Mouse (Mus musculus): ENCODE results near the gene Plekhm1. TPM values are rescaled to one million over a fixed set of nuclear protein-coding genes. Genes with fewer than 3 reads are reported as not detected.

Gene Plekhm1
- polyA plus RNA-seq, 1 experiment from 2014 or later, result 87.8 TPM

DNA sequence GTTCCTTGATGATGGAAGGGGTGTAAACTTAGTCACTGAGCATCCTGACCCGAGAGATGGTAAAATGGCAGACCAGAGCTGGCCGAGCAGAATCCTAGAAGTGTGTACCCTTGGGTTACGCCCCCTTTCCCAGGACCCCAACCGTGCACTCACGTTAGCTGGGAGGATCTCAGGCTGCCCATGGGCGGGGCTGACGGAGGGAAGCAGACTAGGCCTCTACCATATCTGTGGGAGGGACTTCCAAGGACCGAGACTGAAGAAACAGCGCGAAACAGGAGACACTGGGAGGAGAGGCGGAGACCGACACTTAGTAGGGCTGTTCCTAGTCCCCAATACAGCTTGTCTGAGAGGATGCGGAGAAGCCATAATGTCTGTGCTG, 50.4 kb downstream of the Plekhm1 start:
- peak overlapping the region; percentile 68 for H3K27ac ChIP-seq
- H3K36me3 ChIP-seq (ENCODE audit: inconsistent target), result peaks cover 16% of the 10 kb centered on the region
- peaks cover 19% of the 10 kb centered on the region; the same call in 1 of the 2 replicates for H3K79me2 ChIP-seq (ENCODE audit: inconsistent target)
- 12% methylated on average over 13 of the region's 13 CpGs for WGBS (ENCODE audit: missing documents)
- H3K4me3 ChIP-seq (ENCODE audit: inconsistent target), result peak overlapping the region; percentile 56

DNA sequence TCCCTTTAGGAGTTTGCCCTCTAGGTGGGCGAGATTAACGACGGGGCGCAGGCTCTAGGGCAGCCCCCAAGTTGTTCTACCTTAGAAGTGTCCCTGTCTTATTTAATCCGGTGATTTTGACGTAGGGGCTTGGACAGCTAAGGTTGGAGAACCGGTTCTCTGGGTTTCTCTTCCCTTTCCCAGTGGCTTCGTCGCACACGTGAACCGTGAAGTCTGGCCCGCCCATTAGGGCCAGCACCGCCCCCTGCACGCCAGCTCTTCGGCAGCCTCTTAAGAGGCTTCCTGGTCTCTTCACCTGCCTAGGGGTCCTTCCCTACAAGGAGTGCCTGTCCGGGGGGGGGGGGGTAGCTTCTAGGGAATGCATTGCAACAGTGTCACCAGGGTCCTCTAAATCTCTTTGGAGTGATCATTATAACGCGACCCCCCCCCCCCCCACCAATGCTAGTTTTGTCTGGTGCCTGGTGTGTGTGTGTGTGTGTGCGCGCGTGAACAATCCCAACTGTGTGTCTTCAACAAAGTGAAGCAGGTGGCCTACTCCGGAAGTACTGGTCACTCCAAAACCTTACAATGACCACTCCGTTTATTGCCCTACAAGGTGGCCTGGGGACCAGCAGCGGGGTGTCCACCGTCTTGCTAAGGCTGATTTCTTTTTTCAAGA, 51.0 kb downstream of the Plekhm1 start:
- Histone ChIP-seq H3K79me2 (ENCODE audit: inconsistent target) (peaks cover 24% of the 10 kb centered on the region; the same call in 1 of the 2 replicates), H3K36me3 (ENCODE audit: inconsistent target) (peaks cover 11% of the 10 kb centered on the region), H3K27ac (peak overlapping the region; percentile 68), H3K4me3 (ENCODE audit: inconsistent target) (peak overlapping the region; percentile 56)
- WGBS (ENCODE audit: missing documents), result 12% methylated on average over 25 of the region's 25 CpGs

DNA sequence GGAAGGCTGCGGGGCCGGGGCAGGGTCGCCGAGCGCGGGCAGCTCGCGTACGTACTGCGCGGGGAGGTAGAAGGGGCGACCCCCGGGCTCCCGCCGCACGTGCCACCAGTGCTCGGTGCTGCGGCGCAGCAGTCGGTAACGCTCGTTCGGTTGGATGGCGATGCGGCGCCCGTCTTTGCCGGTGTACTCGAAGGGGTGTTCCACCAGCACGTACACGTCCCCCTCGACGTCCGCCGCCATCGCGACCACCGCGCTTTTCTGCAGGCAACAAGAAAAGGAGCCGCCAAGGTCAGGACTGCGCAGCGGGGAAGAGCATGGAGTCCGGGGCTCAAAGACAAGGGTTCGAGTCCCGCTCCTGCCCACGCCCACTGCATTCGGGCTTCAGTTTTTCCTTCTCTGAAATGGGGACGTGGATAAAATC, 51.8 kb downstream of the Plekhm1 start:
- peak overlapping the region; percentile 56 for H3K4me3 ChIP-seq (ENCODE audit: inconsistent target)
- H3K27ac ChIP-seq, result no peak overlapping the region
- H3K36me3 ChIP-seq (ENCODE audit: inconsistent target), result peaks cover 4% of the 10 kb centered on the region; the same call in 1 of the 2 replicates
- WGBS (ENCODE audit: missing documents), result 12% methylated on average over 34 of the region's 48 CpGs
- peaks cover 29% of the 10 kb centered on the region; the same call in 1 of the 2 replicates for H3K79me2 ChIP-seq (ENCODE audit: inconsistent target)

DNA sequence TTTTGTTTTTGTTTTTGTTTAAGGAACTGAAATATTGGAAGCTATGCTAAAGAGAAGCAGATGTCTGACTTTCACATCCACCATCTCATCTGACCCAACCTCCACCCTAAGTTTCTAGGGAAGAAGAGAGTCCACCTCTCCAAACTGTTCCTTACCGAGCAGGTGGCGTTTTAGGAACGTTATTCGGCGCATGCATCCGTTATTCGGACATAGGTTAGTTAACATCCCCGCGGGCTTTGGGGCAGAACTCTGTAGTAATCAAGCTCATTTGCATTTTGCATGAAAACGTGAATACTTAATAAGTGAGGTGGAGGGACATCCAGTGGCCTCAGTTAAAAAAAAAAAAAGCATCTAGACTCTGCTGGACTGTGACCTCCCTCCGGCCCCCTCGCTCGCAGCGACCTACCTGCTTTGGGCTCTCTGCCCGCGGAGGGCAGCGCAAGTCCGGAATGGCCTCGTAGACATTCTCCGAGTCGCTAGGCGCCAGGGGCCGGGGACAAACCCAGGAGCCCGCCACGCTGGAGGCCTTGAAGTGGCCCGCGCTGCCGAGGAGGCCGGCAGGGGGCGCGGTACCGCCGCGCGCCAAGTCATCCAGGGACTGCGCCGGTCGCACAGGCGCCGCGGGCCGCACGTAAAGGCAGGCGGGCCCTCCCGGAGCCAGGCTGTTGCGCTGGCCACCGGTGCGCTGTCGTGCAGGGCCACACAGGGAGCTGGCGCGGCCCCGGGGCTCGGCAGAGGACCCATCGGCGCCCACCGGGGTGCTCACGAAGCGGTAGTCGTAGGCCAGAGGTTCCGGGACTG, 52.4 kb downstream of the Plekhm1 start:
- 8% methylated on average over 47 of the region's 60 CpGs for WGBS (ENCODE audit: missing documents)
- peak overlapping the region; percentile 25 for H3K27ac ChIP-seq
- H3K4me3 ChIP-seq (ENCODE audit: inconsistent target), result peak overlapping the region; percentile 8; the same call in 1 of the 2 replicates
- peaks cover 29% of the 10 kb centered on the region; the same call in 1 of the 2 replicates for H3K79me2 ChIP-seq (ENCODE audit: inconsistent target)
- no peaks in the 10 kb centered on the region for H3K36me3 ChIP-seq (ENCODE audit: inconsistent target)

DNA sequence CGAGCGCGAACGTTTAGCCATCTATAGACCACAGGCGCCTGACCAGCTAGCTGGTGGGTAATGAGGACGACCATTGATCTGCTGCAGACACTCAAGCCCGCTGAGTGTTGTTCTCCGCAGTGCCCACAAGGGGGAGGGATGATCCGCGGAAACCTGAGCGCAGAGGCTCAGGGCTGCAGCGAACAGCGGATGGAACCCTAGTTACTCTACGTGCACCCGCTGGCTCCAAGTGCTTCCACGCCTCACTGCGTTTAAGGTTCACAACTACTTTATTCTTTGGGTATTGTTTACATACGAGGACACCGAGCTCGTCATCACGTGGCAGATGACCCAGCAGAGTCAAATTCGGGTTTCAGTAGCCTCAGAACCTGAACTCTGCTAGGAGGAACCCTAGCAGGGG, 53.4 kb downstream of the Plekhm1 start:
- H3K36me3 ChIP-seq (ENCODE audit: inconsistent target), result no peaks in the 10 kb centered on the region
- peaks cover 29% of the 10 kb centered on the region; the same call in 1 of the 2 replicates for H3K79me2 ChIP-seq (ENCODE audit: inconsistent target)
- H3K27ac ChIP-seq, result peak overlapping the region; percentile 25
- H3K4me3 ChIP-seq (ENCODE audit: inconsistent target), result no peak overlapping the region
- 22% methylated on average over 22 of the region's 22 CpGs for WGBS (ENCODE audit: missing documents)

DNA sequence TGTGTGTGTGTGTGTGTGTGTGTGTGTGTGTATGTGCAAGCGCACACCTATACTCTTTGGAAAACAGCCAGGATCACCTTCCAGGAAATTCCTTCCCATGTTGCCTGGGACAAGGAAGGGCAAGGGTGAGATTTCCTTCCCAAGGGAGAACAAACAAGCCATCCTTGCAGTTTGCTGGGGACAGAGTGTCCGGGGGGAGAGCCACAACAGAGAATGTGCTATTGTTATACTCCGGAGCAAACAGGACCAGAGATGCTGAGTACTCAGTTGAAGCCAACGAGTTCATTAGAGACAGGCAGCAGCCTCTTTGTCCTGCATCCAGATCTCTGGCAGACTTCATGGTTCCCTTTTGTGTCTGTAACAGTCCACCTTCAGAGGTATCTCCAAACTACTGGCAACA, 54.2 kb downstream of the Plekhm1 start:
- H3K27ac ChIP-seq, result no peak overlapping the region
- no peaks in the 10 kb centered on the region for H3K36me3 ChIP-seq (ENCODE audit: inconsistent target)
- H3K79me2 ChIP-seq (ENCODE audit: inconsistent target), result peaks cover 29% of the 10 kb centered on the region; the same call in 1 of the 2 replicates
- WGBS (ENCODE audit: missing documents), result 96% methylated on average over 4 of the region's 4 CpGs
- H3K4me3 ChIP-seq (ENCODE audit: inconsistent target), result no peak overlapping the region

DNA sequence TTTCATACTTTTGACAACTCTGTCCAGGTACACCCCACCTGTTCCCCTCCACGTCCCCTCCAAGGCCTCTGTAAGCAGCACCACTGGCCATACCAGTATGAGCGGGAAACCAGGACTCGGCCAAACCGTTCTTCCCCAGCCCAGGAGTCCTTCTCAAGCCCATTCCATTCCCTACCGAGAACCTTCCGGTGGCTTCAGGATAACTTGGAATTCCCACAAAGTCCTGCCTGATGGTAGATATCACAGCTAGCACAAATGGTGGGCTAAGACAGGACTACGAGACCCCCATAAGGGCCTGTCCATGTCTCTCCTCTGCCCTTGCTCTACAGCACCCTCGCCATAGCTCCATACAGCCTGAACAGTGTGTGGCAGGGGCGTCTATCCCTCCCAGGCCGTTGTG, 54.8 kb downstream of the Plekhm1 start:
- Histone ChIP-seq H3K4me3 (ENCODE audit: inconsistent target) (no peak overlapping the region), H3K79me2 (ENCODE audit: inconsistent target) (peaks cover 35% of the 10 kb centered on the region; the same call in 1 of the 2 replicates), H3K36me3 (ENCODE audit: inconsistent target) (no peaks in the 10 kb centered on the region), H3K27ac (no peak overlapping the region)
- 97% methylated on average over 10 of the region's 10 CpGs for WGBS (ENCODE audit: missing documents)

DNA sequence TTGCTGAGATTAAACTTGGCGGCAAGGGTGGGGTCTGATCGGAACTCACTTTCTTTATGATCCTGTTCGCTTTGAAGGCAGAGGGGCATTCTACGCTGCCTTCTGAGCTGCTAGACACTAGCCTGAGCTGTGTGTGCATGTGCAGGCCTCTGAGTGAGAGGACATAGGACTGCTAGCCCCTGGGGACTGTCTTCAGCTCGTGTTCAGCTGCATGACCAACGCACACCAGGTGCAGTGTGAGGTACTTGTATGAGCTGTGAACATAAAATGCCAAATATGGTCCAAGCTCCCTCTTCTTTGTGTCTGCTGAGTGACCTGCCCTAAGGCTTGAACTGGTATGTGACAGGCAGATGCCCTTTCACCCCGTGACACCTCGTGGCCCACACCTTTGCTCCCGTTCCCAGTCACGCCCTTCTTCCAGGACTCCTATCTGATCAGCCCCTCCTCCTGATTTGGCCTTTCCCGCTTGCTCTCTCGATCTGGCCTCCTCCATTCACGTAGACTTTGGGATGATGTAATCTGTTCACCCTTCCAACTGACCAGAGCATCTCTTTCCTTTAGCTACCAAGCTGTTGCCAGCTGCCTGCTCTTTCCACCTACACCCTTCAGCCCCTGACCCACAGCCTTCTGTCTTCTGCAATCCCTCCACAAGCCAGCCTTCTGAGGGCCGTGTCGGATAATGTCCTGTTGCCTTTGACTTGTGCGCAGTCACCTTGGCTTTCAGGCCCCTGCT, 55.4 kb downstream of the Plekhm1 start:
- 97% methylated on average over 15 of the region's 16 CpGs for WGBS (ENCODE audit: missing documents)
- Histone ChIP-seq H3K27ac (no peak overlapping the region), H3K79me2 (ENCODE audit: inconsistent target) (peaks cover 41% of the 10 kb centered on the region; the same call in 1 of the 2 replicates), H3K4me3 (ENCODE audit: inconsistent target) (no peak overlapping the region), H3K36me3 (ENCODE audit: inconsistent target) (no peaks in the 10 kb centered on the region)

DNA sequence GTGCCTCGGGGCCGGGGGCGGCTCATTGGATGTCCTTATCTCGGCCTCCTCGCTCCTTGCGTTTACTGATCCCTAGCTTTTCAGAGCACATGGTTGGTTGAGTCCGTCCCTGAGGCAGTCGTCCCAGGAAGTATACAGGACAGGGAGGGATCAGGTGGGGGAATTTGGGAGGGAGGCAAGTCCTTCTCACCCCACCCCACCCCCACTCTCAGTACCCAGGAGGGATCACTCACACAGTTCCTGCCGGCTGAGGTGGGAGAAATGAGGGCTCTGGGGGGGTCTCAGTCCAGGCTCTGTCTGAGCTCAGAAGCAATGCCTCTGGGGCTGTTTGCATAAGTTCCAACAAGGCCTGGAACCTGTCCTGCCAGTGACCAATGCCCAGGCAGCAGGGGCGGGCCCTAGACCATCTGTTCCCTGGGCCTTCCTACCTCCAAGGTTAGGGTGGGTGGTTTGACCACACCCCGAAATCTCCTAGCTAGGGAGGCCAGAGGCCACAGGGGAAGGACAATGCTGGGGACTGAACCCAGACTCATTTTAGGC, 56.4 kb downstream of the Plekhm1 start:
- H3K27ac ChIP-seq, result no peak overlapping the region
- no peaks in the 10 kb centered on the region for H3K36me3 ChIP-seq (ENCODE audit: inconsistent target)
- no peak overlapping the region for H3K4me3 ChIP-seq (ENCODE audit: inconsistent target)
- 97% methylated on average over 11 of the region's 11 CpGs for WGBS (ENCODE audit: missing documents)
- peaks cover 49% of the 10 kb centered on the region; the same call in 1 of the 2 replicates for H3K79me2 ChIP-seq (ENCODE audit: inconsistent target)

DNA sequence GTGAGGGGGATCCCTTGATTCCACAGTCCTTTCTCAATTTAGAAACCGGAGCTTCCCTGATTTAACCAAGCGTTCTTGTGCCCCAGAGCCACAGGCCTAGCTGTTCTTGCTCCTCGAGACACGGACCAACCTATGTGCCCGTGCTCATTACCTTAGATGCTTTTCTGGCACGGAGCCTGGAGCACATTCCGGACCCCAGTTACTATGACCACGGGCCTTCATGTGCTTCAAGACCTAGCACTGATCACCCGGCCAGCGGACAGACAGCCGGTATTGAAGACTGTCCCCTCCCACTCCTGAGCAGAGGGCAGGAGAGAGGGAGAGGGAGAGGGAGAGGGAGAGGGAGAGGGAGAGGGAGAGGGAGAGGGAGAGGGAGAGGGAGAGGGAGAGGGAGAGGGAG, 57.2 kb downstream of the Plekhm1 start:
- Histone ChIP-seq H3K79me2 (ENCODE audit: inconsistent target) (peaks cover 58% of the 10 kb centered on the region; the same call in 1 of the 2 replicates), H3K36me3 (ENCODE audit: inconsistent target) (no peaks in the 10 kb centered on the region), H3K27ac (no peak overlapping the region), H3K4me3 (ENCODE audit: inconsistent target) (no peak overlapping the region)
- 95% methylated on average over 11 of the region's 11 CpGs for WGBS (ENCODE audit: missing documents)

DNA sequence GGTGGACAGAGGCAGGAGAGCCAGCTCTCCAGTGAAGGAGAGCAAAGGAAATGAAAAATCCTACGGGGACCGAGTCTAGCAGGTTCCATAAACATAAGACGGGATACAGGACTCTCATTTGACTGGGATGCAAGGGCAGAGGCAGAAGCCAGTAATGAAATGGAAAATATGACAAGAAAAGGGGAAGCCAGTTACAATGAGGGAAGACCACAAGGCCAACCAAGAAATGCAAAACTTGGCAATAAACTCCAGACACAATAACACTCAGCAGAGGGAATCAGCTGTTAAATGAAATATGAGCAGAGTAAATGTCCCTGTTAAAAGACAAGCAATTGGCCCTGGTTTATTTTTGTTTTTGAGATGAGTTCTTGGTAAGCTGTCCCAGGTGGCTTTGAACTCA, 58.5 kb downstream of the Plekhm1 start:
- H3K4me3 ChIP-seq (ENCODE audit: inconsistent target), result no peak overlapping the region
- H3K36me3 ChIP-seq (ENCODE audit: inconsistent target), result no peaks in the 10 kb centered on the region
- no peak overlapping the region for H3K27ac ChIP-seq
- H3K79me2 ChIP-seq (ENCODE audit: inconsistent target), result peaks cover 62% of the 10 kb centered on the region; the same call in 1 of the 2 replicates
- 52% methylated on average over 3 of the region's 3 CpGs for WGBS (ENCODE audit: missing documents)

DNA sequence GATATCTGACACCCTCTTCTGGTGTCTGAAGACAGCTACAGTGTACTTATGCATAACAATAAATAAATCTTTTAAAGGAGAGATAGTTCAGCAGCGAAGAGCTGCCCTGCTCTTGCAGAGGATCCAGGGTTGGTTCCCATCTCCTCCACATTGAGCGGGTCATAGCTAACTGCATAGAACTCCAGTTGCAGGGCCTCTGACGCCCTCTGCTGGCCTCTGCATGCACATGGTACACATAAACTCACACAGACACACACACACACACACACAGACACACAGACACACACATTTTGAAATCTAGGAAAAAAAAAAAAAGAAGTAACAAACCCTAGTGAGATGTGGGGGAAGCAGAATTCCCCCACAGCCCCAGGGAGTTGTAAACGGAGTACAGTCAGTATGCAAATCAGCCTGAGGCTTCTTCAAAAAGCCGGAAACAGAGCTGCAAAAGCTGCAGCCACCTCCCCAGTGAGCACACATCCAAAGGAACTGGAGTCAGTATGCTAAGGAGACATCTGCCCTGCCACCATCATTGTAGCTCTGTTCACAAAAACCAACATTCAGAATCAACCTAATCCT, 60.2 kb downstream of the Plekhm1 start:
- H3K4me3 ChIP-seq (ENCODE audit: inconsistent target), result no peak overlapping the region
- peaks cover 60% of the 10 kb centered on the region; the same call in 1 of the 2 replicates for H3K79me2 ChIP-seq (ENCODE audit: inconsistent target)
- 94% methylated on average over 5 of the region's 5 CpGs for WGBS (ENCODE audit: missing documents)
- H3K27ac ChIP-seq, result no peak overlapping the region
- H3K36me3 ChIP-seq (ENCODE audit: inconsistent target), result no peaks in the 10 kb centered on the region

DNA sequence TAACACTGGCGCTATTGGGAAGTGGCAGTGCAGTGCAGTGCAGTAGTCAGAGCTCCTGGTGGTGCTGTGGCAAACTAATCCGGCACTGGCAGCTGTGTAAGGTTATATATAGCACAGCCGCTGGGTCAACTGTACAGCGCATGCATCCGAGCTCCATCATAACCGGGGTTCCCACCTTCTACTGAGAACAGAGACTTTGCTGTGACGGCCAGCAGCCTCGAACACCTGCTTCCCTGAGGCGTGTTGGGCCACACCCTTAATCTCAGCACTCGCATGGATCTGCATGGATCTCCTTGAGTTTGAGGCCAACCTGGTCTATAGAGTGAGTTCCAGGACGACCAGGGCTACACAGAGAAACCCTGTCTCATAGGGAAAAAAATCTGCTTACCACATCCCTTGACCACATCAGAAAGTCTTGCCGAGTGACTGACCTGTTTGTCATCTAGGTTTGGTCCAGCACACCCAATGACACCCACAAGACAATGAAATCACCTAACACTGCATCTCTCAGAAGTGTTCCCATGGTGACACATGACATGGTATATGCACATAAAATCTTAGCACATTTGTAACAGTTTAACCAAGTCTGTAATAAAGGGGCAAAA, 61.7 kb downstream of the Plekhm1 start:
- 88% methylated on average over 12 of the region's 12 CpGs for WGBS (ENCODE audit: missing documents)
- H3K36me3 ChIP-seq (ENCODE audit: inconsistent target), result no peaks in the 10 kb centered on the region
- H3K4me3 ChIP-seq (ENCODE audit: inconsistent target), result no peak overlapping the region
- no peak overlapping the region for H3K27ac ChIP-seq
- peaks cover 51% of the 10 kb centered on the region; the same call in 1 of the 2 replicates for H3K79me2 ChIP-seq (ENCODE audit: inconsistent target)

Measured in macrophage (primary cell).